Mouse (Mus musculus): ENCODE results near the gene Ttc14.

Gene Ttc14

DNA sequence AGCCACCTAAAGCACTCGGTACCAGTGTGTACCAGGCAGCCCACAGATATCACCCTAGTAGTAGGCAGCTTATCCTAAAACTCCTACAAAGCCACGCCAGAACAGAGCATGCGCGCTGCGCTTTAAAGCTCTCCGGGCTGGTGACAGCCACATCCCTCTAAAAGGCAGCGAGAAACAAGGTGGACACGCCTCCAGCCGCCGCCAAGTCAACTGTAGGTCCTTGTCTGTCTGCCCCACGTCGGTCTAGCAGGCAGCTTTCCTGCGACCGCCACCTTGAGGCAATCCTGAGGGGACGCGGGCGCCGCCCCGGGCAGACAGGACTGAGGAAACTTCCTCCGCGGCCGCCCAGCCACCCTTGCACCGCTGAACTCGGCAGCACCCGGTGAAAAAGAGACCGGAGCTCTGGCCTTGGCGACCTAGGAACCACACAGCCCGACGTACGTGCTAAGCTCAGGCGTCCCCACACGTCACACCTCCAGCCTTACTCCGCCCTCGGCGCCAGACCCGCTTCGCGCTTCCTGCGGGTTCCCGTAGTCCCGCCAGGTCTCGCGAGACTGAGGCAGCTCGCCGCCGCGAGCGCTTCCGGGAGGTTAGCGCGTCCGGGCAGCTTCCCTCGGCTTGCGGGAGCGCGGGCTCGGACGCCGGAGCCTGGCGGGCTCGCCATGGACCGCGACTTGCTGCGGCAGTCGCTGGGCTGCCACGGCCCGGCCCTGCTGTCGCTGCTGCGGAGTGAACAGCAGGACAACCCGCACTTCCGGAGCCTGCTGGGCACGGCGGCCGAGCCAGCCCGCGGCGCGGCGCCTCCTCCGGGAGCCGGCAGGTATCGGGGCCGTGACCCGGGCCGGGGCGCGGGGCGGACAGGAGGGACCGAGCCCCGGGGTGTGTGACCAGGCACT lies at the start of gene Ttc14:
Gene Ttc14 (plus strand): TSS at position 216 of the 896 bp plus-strand sequence.
- peak; percentile 94 for DNase-seq (ENCODE audit: low read depth)

- no peak for DNase-seq (ENCODE audit: low read depth)
Measured at GRCm38 (mm10) chr3:33790975-33791374, 8.7 kb upstream of the Ttc14 start.

- no peak for DNase-seq (ENCODE audit: low read depth)
Measured at GRCm38 (mm10) chr3:33800513-33800820, 835 bp downstream of the Ttc14 start.

DNA sequence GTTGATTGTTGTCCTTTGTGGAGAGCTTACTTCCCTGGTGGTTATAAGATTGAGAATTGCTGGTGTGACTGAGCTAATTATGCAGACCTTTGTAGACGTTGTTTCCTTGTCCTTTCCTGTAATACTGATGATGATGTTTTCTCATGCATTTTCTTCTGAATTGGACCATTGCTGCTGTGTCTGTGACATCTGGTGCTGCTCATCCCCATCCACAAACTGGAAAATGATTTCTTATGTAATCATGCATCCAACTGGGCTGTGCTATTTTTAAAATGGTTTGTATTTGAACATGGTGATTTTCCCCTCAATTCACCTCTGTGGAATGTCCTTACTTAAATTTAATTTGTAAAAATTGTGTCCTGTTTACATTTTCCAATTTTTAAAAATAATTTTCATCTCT lies 7.5 kb downstream of the Ttc14 start:
- DNase-seq (ENCODE audit: low read depth) = no peak

- DNase-seq (ENCODE audit: low read depth) = no peak
Measured at GRCm38 (mm10) chr3:33824135-33824946, 24.7 kb downstream of the Ttc14 start.

GRCm38 (mm10) chr3:33832351-33832750 lies 32.7 kb downstream of the Ttc14 start:
- no peak for DNase-seq (ENCODE audit: low read depth)

- DNase-seq (ENCODE audit: low read depth) = no peak
Measured at GRCm38 (mm10) chr3:33836576-33836975, 36.9 kb downstream of the Ttc14 start.

GRCm38 (mm10) chr3:33838877-33839276 lies 39.2 kb downstream of the Ttc14 start:
- DNase-seq (ENCODE audit: low read depth) = no peak

DNA sequence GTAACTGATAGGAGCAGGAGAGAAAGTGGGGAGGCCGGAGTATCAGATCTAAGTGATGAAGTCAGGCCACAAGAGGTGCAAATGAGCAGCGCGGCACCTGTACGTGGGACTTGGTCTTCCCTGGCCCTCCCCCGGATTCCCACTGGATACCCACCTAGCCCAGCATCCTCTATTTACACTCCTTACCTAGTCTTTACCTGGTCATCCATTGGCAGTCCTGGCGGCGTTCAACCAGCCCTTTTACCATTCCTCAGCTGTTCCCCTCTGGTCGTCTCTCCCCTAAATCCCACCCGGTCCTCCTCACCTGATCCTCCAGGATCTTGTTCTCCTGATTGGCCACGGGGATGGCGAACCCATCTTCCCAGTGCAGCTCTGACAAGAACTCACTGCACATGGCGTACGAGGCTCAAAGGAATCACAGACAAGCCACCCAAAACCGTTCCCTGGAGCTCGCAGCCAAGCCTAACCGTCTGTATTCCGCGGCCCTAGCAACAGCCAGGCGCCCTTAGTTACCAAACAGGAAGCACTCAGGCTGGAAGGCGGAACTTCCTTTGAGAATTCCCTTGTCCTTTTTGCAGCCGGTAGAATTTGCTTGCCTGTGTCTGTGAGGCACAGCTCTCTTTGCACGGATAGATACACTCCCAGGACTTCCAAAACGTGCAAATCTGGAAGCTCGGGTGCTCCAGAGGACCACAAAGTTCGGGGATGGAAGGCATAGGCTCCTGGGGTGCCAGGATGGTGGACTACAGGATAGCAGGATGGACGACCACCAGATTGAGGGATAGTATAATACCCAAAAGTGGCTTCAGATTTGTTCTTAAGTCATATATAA lies 44.4 kb downstream of the Ttc14 start, which contains the start of gene Ccdc39:
Gene Ccdc39 (minus strand): TSS at position 510 of the 832 bp plus-strand sequence.
- DNase-seq (ENCODE audit: low read depth) = peak; percentile 34

GRCm38 (mm10) chr3:33846639-33847038 lies 47.0 kb downstream of the Ttc14 start:
- DNase-seq (ENCODE audit: low read depth) = no peak

DNA sequence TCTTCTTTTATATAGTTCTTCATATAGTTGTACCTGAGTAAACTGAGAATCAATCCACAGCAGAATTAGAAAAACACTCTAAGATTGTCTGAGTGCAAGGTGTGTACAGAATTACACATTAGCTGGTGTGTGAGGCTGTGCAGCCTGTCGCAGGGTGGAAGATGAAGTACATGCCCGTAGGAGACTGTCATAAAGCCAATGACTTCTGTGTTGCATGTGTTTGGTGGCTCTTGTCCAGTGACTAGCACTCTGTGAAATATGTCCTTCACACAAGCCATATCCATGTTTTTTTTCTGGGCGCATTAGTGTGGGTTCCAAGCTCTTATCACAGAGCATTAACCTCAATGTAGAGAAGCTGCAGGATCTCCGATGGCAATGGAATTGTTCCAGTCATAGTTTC lies 51.2 kb downstream of the Ttc14 start:
- DNase-seq (ENCODE audit: low read depth) = no peak

GRCm38 (mm10) chr3:33853062-33853461 lies 53.4 kb downstream of the Ttc14 start:
- DNase-seq (ENCODE audit: low read depth) = no peak

DNA sequence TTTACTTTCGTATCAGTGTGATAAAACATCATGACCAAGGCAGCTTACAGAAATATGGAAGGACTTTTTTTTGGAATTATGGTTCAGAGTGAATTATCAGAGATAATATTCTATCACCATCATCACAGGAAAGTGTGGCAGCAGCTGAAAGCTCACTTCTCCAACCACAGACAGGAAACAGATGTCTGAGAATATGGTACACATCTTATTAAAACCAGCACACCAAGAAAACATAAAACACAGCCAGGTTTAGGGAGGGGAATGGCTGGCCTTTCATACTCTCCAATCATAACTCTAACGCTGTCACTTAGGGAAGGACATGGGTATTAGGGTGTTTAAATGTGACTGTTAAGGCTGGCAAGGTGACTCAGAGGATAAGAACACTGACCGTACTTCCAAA lies 59.3 kb downstream of the Ttc14 start:
- DNase-seq (ENCODE audit: low read depth) = no peak

DNA sequence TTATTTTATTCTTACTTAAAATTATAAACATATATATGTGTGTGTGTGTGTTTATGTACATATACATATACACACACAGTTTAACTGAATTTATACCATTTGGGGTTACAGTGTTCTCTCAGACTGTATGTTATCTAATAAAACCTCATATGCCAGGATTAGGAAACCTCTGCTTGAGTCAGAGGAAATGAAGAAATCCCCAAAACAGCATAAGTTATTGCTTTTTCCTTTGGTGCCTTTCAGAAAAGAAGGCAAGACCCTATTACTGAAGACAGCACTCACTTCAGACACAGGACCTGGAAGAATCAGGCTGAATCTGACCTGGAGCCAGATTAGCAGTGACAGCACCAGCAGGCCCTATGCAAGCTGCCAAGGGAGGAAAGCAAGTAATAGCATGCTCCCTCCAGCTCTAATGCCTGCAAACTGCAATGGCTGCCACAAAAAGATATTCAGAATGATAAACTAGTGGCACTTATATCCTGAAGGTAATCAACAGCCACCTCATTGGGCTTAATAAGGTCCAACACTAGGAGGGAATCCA lies 64.4 kb downstream of the Ttc14 start:
- DNase-seq (ENCODE audit: low read depth) = no peak

Measured in fibroblast of lung, adult 2 months (primary cell).